Mouse (Mus musculus) lung, adult 2 months (tissue): ENCODE results near the gene Hadh. TPM values are rescaled to one million over a fixed set of nuclear protein-coding genes. Genes with fewer than 3 reads are reported as not detected.

Experiments used
- DNase-seq: peaks from one replicate; pipeline ENCODE4 v3.0.0; 2022
- H3K4me1 ChIP-seq: fragments of 200-500 bp; 2 replicates; pipeline ENCODE4 v1.6.1; 2011; ENCODE audit warnings: low read length; ENCODE audit not compliant: control insufficient read depth, insufficient read depth
- H3K4me3 ChIP-seq: fragments of 200-500 bp; replicated peaks from 2 replicates; pipeline ENCODE3; 2011; ENCODE audit warnings: low read depth, mild to moderate bottlenecking, control low read depth, low read length; ENCODE audit errors: extremely low read depth
- CTCF ChIP-seq: fragments of 200-500 bp; IDR thresholded peaks from 2 replicates; pipeline ENCODE4 v1.5.1; 2011; ENCODE audit warnings: mild to moderate bottlenecking, low read length, control low read depth; ENCODE audit not compliant: insufficient read depth
- POLR2A ChIP-seq: fragments of 200-500 bp; IDR thresholded peaks from 2 replicates; pipeline ENCODE4 v1.6.1; 2011; ENCODE audit warnings: low read depth, mild to moderate bottlenecking, control low read depth, low read length, borderline replicate concordance; ENCODE audit errors: extremely low read depth
- WGBS: fragments of 180-500 bp; shearing (Covaris S2); methylation state at CpG from one replicate; pipeline ENCODE4 v1.1.7; 2018; 5-methylcytosine and 5-hydroxymethylcytosine counted together
- polyA plus RNA-seq: library from polyadenylated mRNA; depleted of rRNA; stranded (reverse); fragments of >200 nt; gene quantifications from 2 replicates; pipeline ENCODE4 v1.2.3, GENCODE M21; 2012; rRNA removed

Hadh gene
- polyA plus RNA-seq, 1 experiment: 113 TPM

DNA sequence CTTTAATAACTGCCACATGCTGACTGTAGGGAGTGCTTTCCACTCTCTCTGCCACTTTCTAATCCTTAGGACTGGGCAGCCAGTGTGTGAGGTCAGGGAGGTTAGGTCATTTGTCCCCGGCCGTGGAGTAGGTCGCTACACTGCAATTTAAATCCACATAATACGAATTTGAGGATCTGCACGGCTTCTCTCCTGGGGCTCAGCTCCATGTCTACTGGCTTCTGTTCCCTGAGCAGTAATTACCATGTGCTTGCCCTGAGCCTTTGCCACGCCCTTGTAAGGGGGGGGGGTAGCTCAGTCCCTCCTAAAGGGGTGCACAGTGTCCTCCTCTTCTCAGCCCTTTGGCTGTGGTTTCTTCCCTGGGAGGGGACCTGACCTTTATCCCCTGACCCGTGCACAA is 69.6 kb downstream of the Hadh start:
- Histone ChIP-seq H3K4me3 (no peak overlapping the region), H3K4me1 (no peaks in the 10 kb centered on the region)
- DNase-seq: no peak
- 63% methylated on average over 7 of the region's 7 CpGs for WGBS
- TF ChIP-seq POLR2A: no peak
- no peak for TF ChIP-seq CTCF

- 68% methylated on average over 20 of the region's 20 CpGs for WGBS
- Histone ChIP-seq H3K4me3 (no peak overlapping the region), H3K4me1 (no peaks in the 10 kb centered on the region)
- TF ChIP-seq POLR2A (no peak), CTCF (no peak)
- no peak for DNase-seq
Observed at GRCm38 (mm10) chr3:131199590-131200288, 72.2 kb downstream of the Hadh start.

DNA sequence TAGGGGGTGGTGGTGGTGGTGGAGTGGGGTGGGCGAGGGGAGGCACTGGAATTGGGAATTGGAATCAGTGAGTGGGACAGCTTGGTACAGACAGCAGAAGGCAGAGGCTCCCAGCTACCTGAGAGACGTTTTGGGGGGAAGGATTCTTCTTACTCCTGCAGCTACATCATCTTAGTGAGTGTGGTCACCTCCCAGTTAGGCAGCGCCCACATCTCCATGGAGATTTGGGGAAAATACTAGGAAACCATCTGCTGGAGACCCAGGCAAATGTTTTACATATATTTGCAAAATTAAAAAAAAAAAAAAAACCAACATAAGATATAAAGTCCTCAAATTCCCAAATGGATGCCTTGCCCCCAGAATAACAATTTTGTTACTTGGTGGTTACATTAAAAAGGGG is 72.9 kb downstream of the Hadh start:
- no peak overlapping the region for H3K4me3 ChIP-seq
- H3K4me1 ChIP-seq: no peaks in the 10 kb centered on the region
- no peak for DNase-seq
- TF ChIP-seq CTCF (no peak), POLR2A (no peak)
- whole genome bisulfite sequencing: 79% methylated on average over 3 of the region's 3 CpGs

DNA sequence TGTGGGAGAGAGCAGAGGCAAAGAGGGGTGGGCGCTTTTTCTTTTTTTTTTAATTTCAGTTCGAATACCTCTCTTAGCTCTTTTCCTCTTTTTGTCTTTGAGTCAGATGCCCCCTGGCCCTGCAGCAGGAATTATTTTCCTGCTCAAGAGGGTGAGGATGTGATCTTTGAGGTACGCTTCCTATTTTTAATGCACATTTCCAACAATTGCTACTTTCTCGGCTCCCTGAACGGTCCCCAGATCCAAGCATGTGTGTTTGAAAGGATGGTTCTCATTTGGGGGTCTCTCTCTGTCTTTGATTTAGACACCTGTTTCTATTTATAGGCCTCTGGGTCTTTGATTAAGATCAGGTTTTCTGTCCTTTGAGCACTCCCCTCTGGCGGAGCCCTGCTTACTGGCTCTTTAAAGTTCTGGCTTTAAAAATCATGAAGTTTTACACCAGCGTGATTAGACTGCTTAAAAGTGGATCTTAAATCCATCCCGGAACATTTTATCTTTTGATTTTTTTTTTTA is 75.3 kb downstream of the Hadh start:
- no peaks in the 10 kb centered on the region for H3K4me1 ChIP-seq
- DNase-seq: no peak
- 86% methylated on average over 8 of the region's 8 CpGs for WGBS
- TF ChIP-seq POLR2A (no peak), CTCF (no peak)
- no peak overlapping the region for H3K4me3 ChIP-seq

- Histone ChIP-seq H3K4me1 (no peaks in the 10 kb centered on the region), H3K4me3 (no peak overlapping the region)
- WGBS: 76% methylated on average over 10 of the region's 10 CpGs
- TF ChIP-seq POLR2A (no peak), CTCF (no peak)
- DNase-seq: no peak
Observed at GRCm38 (mm10) chr3:131196050-131196449, 75.9 kb downstream of the Hadh start.

DNA sequence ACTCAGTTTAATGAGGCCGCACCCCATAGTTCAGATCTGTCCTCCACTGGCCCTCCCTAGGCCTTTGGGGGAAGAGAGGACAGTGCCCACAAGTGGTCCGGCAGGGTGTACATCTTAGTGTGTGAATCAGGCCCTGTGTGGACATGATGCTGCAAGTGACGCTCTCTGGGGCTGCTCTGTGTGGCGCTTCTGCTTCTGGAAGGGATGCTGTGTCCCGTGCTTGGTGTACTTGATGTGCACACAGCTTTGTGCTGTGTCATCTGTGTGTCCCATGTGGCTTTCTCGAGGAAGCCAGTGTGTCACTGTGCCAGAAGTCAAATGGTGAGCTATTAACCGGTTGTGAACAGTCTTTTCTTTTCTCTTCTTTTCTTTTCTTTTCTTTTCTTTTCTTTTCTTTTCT is 80.4 kb downstream of the Hadh start:
- no peak overlapping the region for H3K4me3 ChIP-seq
- DNase-seq: no peak
- no peaks in the 10 kb centered on the region for H3K4me1 ChIP-seq
- 82% methylated on average over 7 of the region's 7 CpGs for WGBS
- TF ChIP-seq POLR2A: no peak
- TF ChIP-seq CTCF: no peak

GRCm38 (mm10) chr3:131190671-131191367 is 81.1 kb downstream of the Hadh start:
- Histone ChIP-seq H3K4me3 (no peak overlapping the region), H3K4me1 (no peaks in the 10 kb centered on the region)
- 76% methylated on average over 19 of the region's 19 CpGs for WGBS
- TF ChIP-seq CTCF (no peak), POLR2A (no peak)
- no peak for DNase-seq

DNA sequence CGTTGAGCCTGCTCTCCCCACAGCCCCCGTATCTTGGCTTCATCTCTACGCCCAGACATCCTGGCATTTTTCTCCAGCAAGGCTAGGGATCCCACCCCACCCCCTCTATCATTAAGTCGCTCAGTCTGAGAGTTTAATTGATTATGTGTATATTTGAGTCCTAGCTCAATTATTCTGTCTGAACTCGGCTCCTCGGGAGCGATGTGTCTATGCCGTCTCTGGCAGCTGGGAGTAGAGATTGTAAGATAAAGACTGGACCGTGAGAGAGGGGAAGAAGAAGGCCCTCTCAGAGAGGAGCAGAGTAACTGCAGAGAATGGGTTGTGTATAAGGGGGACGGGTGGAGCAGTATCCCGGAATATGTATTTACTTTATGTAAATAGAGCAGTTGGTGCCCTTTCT is 81.7 kb downstream of the Hadh start:
- no peak overlapping the region for H3K4me3 ChIP-seq
- WGBS: 26% methylated on average over 11 of the region's 11 CpGs
- DNase-seq: no peak
- H3K4me1 ChIP-seq: no peaks in the 10 kb centered on the region
- no peak for TF ChIP-seq CTCF
- TF ChIP-seq POLR2A: no peak

DNA sequence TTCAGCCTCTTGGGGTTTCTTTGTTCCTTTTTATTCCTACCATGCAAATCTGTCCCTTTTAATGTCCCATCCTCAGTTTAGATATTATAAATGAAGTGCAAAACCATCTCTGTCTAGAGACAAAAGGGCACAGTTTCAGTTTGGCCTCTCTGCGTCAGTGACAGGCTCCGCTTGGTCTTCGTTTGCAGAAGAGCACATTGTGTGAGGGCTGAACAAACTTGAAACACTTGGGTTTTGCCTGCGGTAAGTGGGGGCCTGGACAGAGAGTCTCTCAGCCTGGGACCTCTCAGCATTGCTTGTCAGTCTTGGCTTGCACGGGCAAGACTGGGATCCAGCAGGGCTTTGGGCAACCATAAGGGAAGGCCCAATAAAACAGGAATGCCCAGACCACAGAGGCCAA is 85.7 kb downstream of the Hadh start:
- WGBS: 62% methylated on average over 5 of the region's 5 CpGs
- no peak for DNase-seq
- Histone ChIP-seq H3K4me3 (no peak overlapping the region), H3K4me1 (no peaks in the 10 kb centered on the region)
- no peak for TF ChIP-seq POLR2A
- no peak for TF ChIP-seq CTCF

Other genes with a start within 250 kb of the Hadh start
- 7.2 and 7.6 TPM in 2 replicates for gene Lef1, start 161.6 kb downstream of the Hadh start, polyA plus RNA-seq
- 2.7 TPM in 2 replicates for gene Cyp2u1, start 31.1 kb upstream of the Hadh start, polyA plus RNA-seq
- gene Sgms2, start 219.3 kb upstream of the Hadh start, polyA plus RNA-seq: 1.7 and 2.6 TPM in 2 replicates